Mouse (Mus musculus) MEL (cell line): ENCODE results near the gene Ppp1ca. TPM values are rescaled to one million over a fixed set of nuclear protein-coding genes. Genes with fewer than 3 reads are reported as not detected.

Source experiments
- DNase-seq: peaks from one replicate; pipeline ENCODE4 v3.0.0; 2011; ENCODE audit warnings: low read depth, low spot score
- H3K27ac ChIP-seq: 2 replicates; pipeline ENCODE4 v1.5.1; 2012; ENCODE audit warnings: low read depth, mild to moderate bottlenecking, control low read depth, low read length, moderate library complexity; ENCODE audit not compliant: control insufficient read depth
- H3K27me3 ChIP-seq, 2 experiments: fragments of 150-350 bp in 1 of 2; sonication (generic) in 1 of 2; 2 replicates each; pipeline ENCODE4 v1.6.1; 2012; ENCODE audit warnings: low read length in 2 of 2, mild to moderate bottlenecking in 2 of 2, improper control_type of control experiment in 1 of 2, moderate library complexity in 1 of 2; ENCODE audit not compliant: insufficient read depth in 2 of 2, control insufficient read depth in 1 of 2
- H3K36me3 ChIP-seq, 2 experiments: 2 replicates each; pipeline ENCODE4 v1.6.1; 2012 to 2014; ENCODE audit warnings: low read length in 2 of 2, improper control_type of control experiment in 1 of 2, inconsistent platforms in 1 of 2, mild to moderate bottlenecking in 1 of 2; ENCODE audit not compliant: insufficient read depth in 2 of 2, control insufficient read depth in 1 of 2
- H3K4me1 ChIP-seq, 2 experiments: fragments of 150-350 bp in 1 of 2; sonication (generic) in 1 of 2; 2 replicates each; pipeline ENCODE4 v1.6.1; 2012; ENCODE audit warnings: low read length in 2 of 2, improper control_type of control experiment in 1 of 2, mild to moderate bottlenecking in 1 of 2; ENCODE audit not compliant: insufficient read depth in 2 of 2, control insufficient read depth in 1 of 2
- H3K4me3 ChIP-seq, 2 experiments: fragments of 150-350 bp in 1 of 2; sonication (generic) in 1 of 2; 2 replicates each; pipeline ENCODE4 v1.5.1; 2012; ENCODE audit warnings: low read depth in 2 of 2, low read length in 2 of 2, mild to moderate bottlenecking in 2 of 2, moderate library complexity in 2 of 2, control low read depth in 1 of 2, improper control_type of control experiment in 1 of 2; ENCODE audit not compliant: control insufficient read depth in 1 of 2, insufficient read depth in 1 of 2
- H3K79me2 ChIP-seq: 2 replicates; pipeline ENCODE4 v1.6.1; 2012; ENCODE audit warnings: mild to moderate bottlenecking, low read length, moderate library complexity; ENCODE audit not compliant: control insufficient read depth, poor library complexity, insufficient read depth
- H3K9ac ChIP-seq: 2 replicates; pipeline ENCODE4 v1.6.1; 2012; ENCODE audit warnings: low read depth, mild to moderate bottlenecking, control low read depth, low read length, moderate library complexity; ENCODE audit not compliant: control insufficient read depth, poor library complexity, severe bottlenecking
- H3K9me3 ChIP-seq: fragments of 150-350 bp; sonication (generic); replicated peaks from 2 replicates; pipeline ENCODE4 v1.6.1; 2012; ENCODE audit warnings: mild to moderate bottlenecking, low read length, improper control_type of control experiment, moderate library complexity; ENCODE audit not compliant: insufficient read depth
- CHD1 ChIP-seq: IDR thresholded peaks from 2 replicates; pipeline ENCODE4 v1.6.1; 2012; ENCODE audit warnings: low read depth, mild to moderate bottlenecking, inconsistent platforms, low read length, improper control_type of control experiment
- ELF1 ChIP-seq: IDR thresholded peaks from 2 replicates; pipeline ENCODE4 v1.6.1; 2014; ENCODE audit warnings: low read depth, mild to moderate bottlenecking, inconsistent platforms, low read length, improper control_type of control experiment, moderate library complexity
- EP300 ChIP-seq, 2 experiments: IDR thresholded peaks; 2 replicates each; pipeline ENCODE4 v1.6.1; 2011; ENCODE audit warnings: improper control_type of control experiment in 2 of 2, low read length in 2 of 2, low read depth in 1 of 2, mild to moderate bottlenecking in 1 of 2
- GATA1 ChIP-seq: IDR thresholded peaks from 2 replicates; pipeline ENCODE4 v1.6.1; 2011; ENCODE audit warnings: low read depth, low read length, improper control_type of control experiment
- HCFC1 ChIP-seq: IDR thresholded peaks from 2 replicates; pipeline ENCODE4 v1.6.1; 2012; ENCODE audit warnings: low read depth, mild to moderate bottlenecking, inconsistent platforms, low read length, improper control_type of control experiment, moderate library complexity
- KAT2A ChIP-seq: conservative IDR thresholded peaks from 2 replicates; pipeline ENCODE4 v1.6.1; 2012; ENCODE audit warnings: low read depth, low read length, improper control_type of control experiment, inconsistent platforms
- MAFK ChIP-seq: IDR thresholded peaks from 2 replicates; pipeline ENCODE4 v1.6.1; 2011; ENCODE audit warnings: low read depth, mild to moderate bottlenecking, low read length, improper control_type of control experiment, borderline replicate concordance
- MEF2A ChIP-seq: IDR thresholded peaks from 2 replicates; pipeline ENCODE4 v1.6.1; 2014; ENCODE audit warnings: low read depth, mild to moderate bottlenecking, inconsistent platforms, low read length, improper control_type of control experiment; ENCODE audit not compliant: poor library complexity, insufficient replicate concordance, severe bottlenecking; ENCODE audit errors: extremely low read depth
- NELFE ChIP-seq: IDR thresholded peaks from 2 replicates; pipeline ENCODE4 v1.6.1; 2011; ENCODE audit warnings: low read depth, low read length, improper control_type of control experiment
- USF1 ChIP-seq: IDR thresholded peaks from 2 replicates; pipeline ENCODE4 v1.6.1; 2014; ENCODE audit warnings: low read depth, mild to moderate bottlenecking, inconsistent platforms, low read length, improper control_type of control experiment, moderate library complexity
- USF2 ChIP-seq, 2 experiments: IDR thresholded peaks; 2 replicates each; pipeline ENCODE4 v1.6.1; 2011 to 2012; ENCODE audit warnings: improper control_type of control experiment in 2 of 2, low read length in 2 of 2, borderline replicate concordance in 1 of 2, inconsistent platforms in 1 of 2, low read depth in 1 of 2, mild to moderate bottlenecking in 1 of 2; ENCODE audit not compliant: insufficient read depth in 1 of 2
- polyA plus RNA-seq, 2 experiments: library from polyadenylated mRNA; stranded (reverse) in 1 of 2; unstranded in 1 of 2; fragments of >175 nt in 1 of 2; fragments of >200 nt in 1 of 2; gene quantifications; 2 replicates each; pipeline versions ENCODE4 v1.2.1 to v1.2.4; 2012; ENCODE audit warnings: low replicate concordance in 2 of 2, low read depth in 1 of 2; ENCODE audit not compliant: insufficient read length in 2 of 2, insufficient read depth in 1 of 2, missing spikeins in 1 of 2
- total RNA-seq: library from RNA; depleted of rRNA; stranded (reverse); fragments of 300-350 nt; gene quantifications from 2 replicates; pipeline ENCODE4 v1.2.3, GENCODE M21; 2012

Ppp1ca gene
- total and polyA plus RNA-seq, 3 experiments = 453 to 505 (median 455) TPM

DNA sequence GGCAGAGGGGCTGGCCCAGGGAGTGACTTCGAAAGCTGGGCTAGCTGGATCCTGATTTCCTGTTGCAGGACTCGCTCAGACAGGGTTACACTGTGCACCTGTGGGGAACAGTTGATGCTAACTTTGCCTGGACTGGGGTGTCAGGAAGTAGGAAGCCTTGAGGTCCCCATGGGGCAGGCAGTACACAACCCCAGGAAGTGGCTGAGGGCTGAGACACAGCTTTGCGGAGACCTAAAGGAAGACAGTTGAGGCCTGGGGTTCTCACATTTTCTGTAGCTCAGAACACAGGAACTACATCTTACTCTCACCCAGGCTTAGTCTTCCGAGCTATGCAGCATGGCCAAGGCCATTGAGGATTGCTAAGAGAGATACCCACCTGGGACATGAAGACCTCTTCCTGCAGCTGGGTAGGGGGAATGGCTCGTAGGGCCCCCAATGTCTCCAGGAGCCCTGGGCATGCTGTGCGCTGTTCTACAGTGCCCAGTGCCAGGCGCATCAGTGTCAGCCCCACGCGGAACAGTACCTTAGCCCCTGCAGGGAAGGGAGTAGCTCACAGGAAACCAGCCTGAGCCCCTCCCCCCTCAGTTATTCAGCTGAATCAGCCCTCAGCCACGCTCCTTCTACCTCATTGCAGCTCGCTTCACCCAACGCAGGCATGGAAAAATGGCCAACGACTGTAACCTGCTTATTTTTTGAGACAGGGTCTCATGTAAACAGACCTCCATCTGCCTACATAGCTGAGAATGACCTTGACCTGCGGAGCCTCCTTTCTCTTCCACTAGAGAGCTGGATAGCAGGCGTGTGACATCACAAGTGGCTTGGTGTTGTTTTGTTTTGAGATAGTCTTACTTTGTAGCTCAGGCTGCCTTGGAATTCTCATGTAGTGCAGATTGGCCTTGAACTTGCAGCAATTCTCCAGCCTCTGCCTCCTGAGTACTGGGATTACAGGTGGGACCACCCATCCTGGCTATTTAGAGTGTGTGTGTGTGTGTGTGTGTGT is 6.6 kb upstream of the Ppp1ca start:
- no peak overlapping the region for H3K9ac ChIP-seq
- H3K9me3 ChIP-seq = no peaks in the 10 kb centered on the region
- H3K27ac ChIP-seq = no peak overlapping the region
- no peak for DNase-seq
- no peaks in the 10 kb centered on the region for H3K79me2 ChIP-seq
- no peak for TF ChIP-seq MAFK
- TF ChIP-seq CHD1 = no peak
- TF ChIP-seq USF1 = no peak
- TF ChIP-seq HCFC1 = no peak
- no peak for TF ChIP-seq KAT2A
- TF ChIP-seq, all 39 proteins: peak for 0
- Histone ChIP-seq H3K36me3 (peaks cover 0 to 4% of the 10 kb centered on the region in 2 experiments; a peak in 2 of 4 replicates), H3K4me3 (no peak overlapping the region), H3K27me3 (no peaks in the 10 kb centered on the region), H3K4me1 (peaks cover 0 to 2% of the 10 kb centered on the region in 2 experiments; a peak in 2 of 4 replicates)

- Histone ChIP-seq H3K79me2 (peaks cover 9% of the 10 kb centered on the region), H3K27ac (no peak overlapping the region), H3K9ac (no peak overlapping the region), H3K4me3 (no peak overlapping the region), H3K27me3 (no peaks in the 10 kb centered on the region), H3K4me1 (peaks cover 2 to 4% of the 10 kb centered on the region in 2 experiments; a peak in 2 of 4 replicates), H3K9me3 (no peaks in the 10 kb centered on the region), H3K36me3 (peaks cover 0 to 4% of the 10 kb centered on the region in 2 experiments; a peak in 2 of 4 replicates)
- TF ChIP-seq ELF1 = no peak
- no peak for TF ChIP-seq MAFK
- TF ChIP-seq CHD1 = no peak
- TF ChIP-seq EP300 (IDR thresholded peaks at IDR 0.05; ENCODE audit: low read depth in 1 of 2, low read length in 2 of 2) = no peak
- no peak for TF ChIP-seq MEF2A
- no peak for TF ChIP-seq GATA1
- TF ChIP-seq USF2 (IDR thresholded peaks at IDR 0.05; ENCODE audit: borderline replicate concordance in 1 of 2, insufficient read depth in 1 of 2, low read depth in 1 of 2, low read length in 2 of 2) = no peak
- no peak for TF ChIP-seq NELFE
- DNase-seq = no peak
Measured at GRCm38 (mm10) chr19:4187303-4187702, 4.6 kb upstream of the Ppp1ca start.
